Mouse (Mus musculus): ENCODE data around the gene Megf11.

DNA sequence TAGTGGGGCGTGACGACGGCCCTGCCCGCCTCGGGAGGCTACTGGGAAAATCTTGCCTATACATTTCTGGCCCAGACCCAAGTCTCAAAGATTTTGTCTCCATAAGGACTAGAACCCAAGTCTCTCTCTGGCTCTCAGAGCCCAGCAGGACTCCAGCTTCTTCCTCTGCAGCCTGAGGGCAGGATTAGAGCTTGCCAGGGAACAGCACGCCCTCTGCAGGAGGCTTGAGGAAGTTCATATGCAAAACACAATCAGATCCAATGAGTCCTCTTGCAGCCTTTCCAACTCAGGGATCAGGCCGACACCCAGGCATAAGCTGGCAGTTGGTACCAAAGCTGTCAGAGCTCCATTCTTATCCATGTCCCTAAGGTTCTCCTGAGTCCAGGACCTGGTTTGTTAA is 122.6 kb downstream of the Megf11 start:
- peak; percentile 48 to 67 (median 49) for TF ChIP-seq CTCF (IDR thresholded peaks at IDR 0.05 in 2 of 3, conservative IDR thresholded peaks at IDR 0.05 in 1 of 3; ENCODE audit: control insufficient read depth in 1 of 3, insufficient read depth in 1 of 3, low read depth in 2 of 3, low read length in 3 of 3, poor library complexity in 1 of 3, severe bottlenecking in 1 of 3)
- TF ChIP-seq USF1 (IDR thresholded peaks at IDR 0.05; ENCODE audit: low read depth, low read length), result no peak
- TF ChIP-seq MYC (IDR thresholded peaks at IDR 0.05; ENCODE audit: low read depth, low read length), result no peak
- TF ChIP-seq CHD2 (IDR thresholded peaks at IDR 0.05; ENCODE audit: low read length), result no peak
